Mouse (Mus musculus) monocyte, adult 5-6 weeks (primary cell): Measurements from ENCODE around the gene Tpp1. TPM values are rescaled to one million over a fixed set of nuclear protein-coding genes. Genes with fewer than 3 reads are reported as not detected.
A peak's percentile ranks its signal among the peaks of the same experiment; 100 is the strongest.
"Not testable (repeated sequence)": the region's sequence is repeated elsewhere in the genome, so short reads cannot be mapped to it uniquely, and the experiment has no call there.

Experiments used
- ATAC-seq: fragments of 153-309, 156-312 bp; replicated peaks from 2 replicates; pipeline ENCODE4 v1.8.0; 2017; ENCODE audit warnings: mild to moderate bottlenecking; ENCODE audit not compliant: low TSS enrichment, insufficient number of reproducible peaks, severe bottlenecking, poor library complexity, low FRiP score
- total RNA-seq: library from RNA; stranded (forward); fragments of 200-1000, 200-491, 200-594 nt; gene quantifications from 3 replicates; pipeline ENCODE4 v1.2.3, GENCODE M21; 2017

The Tpp1 gene
- total RNA-seq, 1 experiment from 2014 or later: 13.5 TPM

GRCm38 (mm10) chr7:105736264-105736901 lies 15.7 kb downstream of the Tpp1 start, which contains the start of gene Ilk:
Gene Ilk, plus strand, starts transcription at chr7:105736592.
- peak; percentile 92 for ATAC-seq

DNA sequence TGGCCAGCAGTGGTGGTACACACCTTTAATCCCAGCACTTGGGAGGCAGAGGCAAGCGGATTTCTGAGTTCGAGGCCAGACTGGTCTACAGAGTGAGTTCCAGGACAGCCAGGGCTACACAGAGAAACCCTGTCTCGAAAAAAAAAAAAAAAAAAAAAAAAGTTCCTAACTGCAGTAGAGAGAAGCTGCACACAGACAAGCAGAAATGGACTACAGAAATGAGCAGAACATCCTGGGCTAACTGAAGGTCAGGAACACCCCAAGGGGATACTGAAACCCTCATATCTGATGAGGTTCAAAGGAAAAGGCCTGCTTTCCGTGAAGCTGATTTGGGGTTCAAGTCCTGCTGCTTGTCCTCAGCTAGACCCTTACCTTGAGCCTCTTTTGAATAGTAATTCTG lies 16.6 kb downstream of the Tpp1 start:
- not testable (repeated sequence) for ATAC-seq

- ATAC-seq: no peak
Observed at GRCm38 (mm10) chr7:105734826-105735225, 17.2 kb downstream of the Tpp1 start.

GRCm38 (mm10) chr7:105733836-105734235 lies 18.2 kb downstream of the Tpp1 start:
- ATAC-seq: no peak

DNA sequence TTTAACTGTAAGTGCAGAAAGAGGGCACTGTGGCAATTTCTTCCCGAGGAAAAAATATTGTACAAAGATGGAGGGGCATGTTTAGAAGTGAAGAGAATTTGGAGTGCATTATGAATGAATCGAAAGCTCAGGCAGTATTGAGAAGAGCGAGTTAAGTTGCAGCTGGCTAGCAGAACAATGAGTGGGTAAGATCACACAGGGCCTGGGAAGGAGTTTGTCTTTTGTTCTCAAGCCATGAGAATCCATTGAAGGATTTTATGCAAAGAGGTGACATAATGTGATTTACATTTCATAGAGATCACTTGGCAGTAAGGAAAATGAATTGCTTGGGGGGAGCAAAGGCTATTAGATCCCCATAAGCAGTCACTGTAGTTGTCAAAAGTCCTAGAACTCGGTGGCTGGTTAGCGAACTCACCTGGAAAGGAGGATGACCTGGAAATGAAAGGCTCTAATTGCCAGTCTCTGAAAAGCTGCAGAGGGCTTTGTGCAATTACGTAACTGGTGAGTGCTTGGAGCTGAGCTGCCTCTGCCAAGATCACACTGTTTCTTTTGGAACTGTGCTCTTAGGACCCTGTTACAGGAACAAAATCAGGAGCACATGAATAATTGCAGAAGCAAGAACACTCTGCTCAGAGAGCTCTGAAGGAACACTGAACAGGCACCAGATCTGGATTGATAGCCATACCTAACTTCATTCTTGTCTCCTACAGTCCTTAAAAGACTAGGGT lies 23.2 kb downstream of the Tpp1 start:
- no peak for ATAC-seq

DNA sequence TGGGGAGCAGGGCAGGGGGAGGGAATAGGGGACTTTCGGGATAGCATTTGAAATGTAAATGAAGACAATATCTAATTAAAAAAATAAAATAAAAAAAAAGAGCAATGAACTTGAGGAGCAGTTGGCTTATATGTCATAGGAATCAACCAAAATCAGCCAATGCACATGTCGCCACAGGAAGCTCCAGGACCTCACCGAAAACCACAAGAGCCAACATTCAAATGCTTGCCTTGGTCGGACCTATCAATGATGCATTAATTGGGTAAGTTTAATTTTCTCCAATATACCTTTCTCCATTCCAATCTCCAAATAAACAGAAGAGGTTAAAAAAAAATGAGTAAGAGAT lies 25.1 kb downstream of the Tpp1 start:
- no peak for ATAC-seq

GRCm38 (mm10) chr7:105726144-105726979 lies 25.7 kb downstream of the Tpp1 start:
- ATAC-seq: peak; percentile 91

GRCm38 (mm10) chr7:105721916-105722315 lies 30.1 kb downstream of the Tpp1 start:
- ATAC-seq: no peak

GRCm38 (mm10) chr7:105715366-105715765 lies 36.7 kb downstream of the Tpp1 start:
- ATAC-seq: no peak

- no peak for ATAC-seq
Observed at GRCm38 (mm10) chr7:105708733-105709132, 43.3 kb downstream of the Tpp1 start.

DNA sequence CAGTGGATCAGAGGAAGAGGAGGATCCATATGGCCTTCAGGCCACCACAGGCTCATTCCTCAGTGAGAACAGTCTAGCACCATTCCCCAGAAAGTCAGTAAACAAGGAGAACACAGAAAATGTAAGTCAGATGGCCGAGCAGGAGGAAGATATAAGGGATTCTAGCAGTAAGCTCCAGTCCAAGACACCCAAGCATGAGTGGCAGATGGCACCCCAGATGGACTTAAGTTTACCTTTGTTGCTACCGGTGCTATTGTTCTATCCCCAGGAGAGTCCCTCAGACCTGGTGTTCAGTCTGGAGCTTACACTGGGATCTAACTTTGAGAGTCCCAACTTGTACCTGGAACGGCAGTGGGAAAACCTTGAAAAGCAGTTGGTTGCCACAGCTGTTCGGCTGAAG lies 48.2 kb downstream of the Tpp1 start:
- ATAC-seq: no peak

GRCm38 (mm10) chr7:105703184-105703583 lies 48.9 kb downstream of the Tpp1 start:
- ATAC-seq: no peak

Other genes with a start within 250 kb of the Tpp1 start
- gene Smpd1, start 197.9 kb downstream of the Tpp1 start, total RNA-seq: 20.2 to 29.2 TPM (median 28.0 TPM) in 3 replicates
- gene Apbb1, start 170.6 kb downstream of the Tpp1 start, total RNA-seq: 6.0 to 25.3 TPM (median 10.9 TPM) in 3 replicates
- not detected in 3 replicates for gene Hpx, start 152.1 kb downstream of the Tpp1 start, total RNA-seq
- 4.9 to 26.3 TPM (median 23.4 TPM) in 3 replicates for gene Trim3, start 118.7 kb downstream of the Tpp1 start, total RNA-seq
- 57.4 to 73.7 TPM (median 68.2 TPM) in 3 replicates for gene Timm10b, start 112.2 kb downstream of the Tpp1 start, total RNA-seq
- 35.1 to 41.9 TPM (median 38.1 TPM) in 3 replicates for gene Arfip2, start 111.8 kb downstream of the Tpp1 start, total RNA-seq
- gene Gm45799, start 111.7 kb downstream of the Tpp1 start, total RNA-seq: 1.5 to 7.3 TPM (median 2.1 TPM) in 3 replicates
- gene Dnhd1, start 101.4 kb downstream of the Tpp1 start, total RNA-seq: 1.6 to 6.3 TPM (median 5.8 TPM) in 3 replicates
- 105 to 145 TPM (median 128 TPM) in 3 replicates for gene Ilk, start 15.6 kb downstream of the Tpp1 start, total RNA-seq
- gene Rrp8, start 14.8 kb downstream of the Tpp1 start, total RNA-seq: 9.4 to 15.5 TPM (median 14.7 TPM) in 3 replicates
- 113 to 187 TPM (median 117 TPM) in 3 replicates for gene Taf10, start 7.9 kb downstream of the Tpp1 start, total RNA-seq
- not detected in 3 replicates for gene Dchs1, start 35.4 kb upstream of the Tpp1 start, total RNA-seq
- 12.5 to 18.7 TPM (median 17.9 TPM) in 3 replicates for gene Mrpl17, start 58.9 kb upstream of the Tpp1 start, total RNA-seq
- 401 to 1,201 TPM (median 560 TPM) in 3 replicates for gene Gm4070, start 201.7 kb upstream of the Tpp1 start, total RNA-seq